In the genomic region with DNA sequence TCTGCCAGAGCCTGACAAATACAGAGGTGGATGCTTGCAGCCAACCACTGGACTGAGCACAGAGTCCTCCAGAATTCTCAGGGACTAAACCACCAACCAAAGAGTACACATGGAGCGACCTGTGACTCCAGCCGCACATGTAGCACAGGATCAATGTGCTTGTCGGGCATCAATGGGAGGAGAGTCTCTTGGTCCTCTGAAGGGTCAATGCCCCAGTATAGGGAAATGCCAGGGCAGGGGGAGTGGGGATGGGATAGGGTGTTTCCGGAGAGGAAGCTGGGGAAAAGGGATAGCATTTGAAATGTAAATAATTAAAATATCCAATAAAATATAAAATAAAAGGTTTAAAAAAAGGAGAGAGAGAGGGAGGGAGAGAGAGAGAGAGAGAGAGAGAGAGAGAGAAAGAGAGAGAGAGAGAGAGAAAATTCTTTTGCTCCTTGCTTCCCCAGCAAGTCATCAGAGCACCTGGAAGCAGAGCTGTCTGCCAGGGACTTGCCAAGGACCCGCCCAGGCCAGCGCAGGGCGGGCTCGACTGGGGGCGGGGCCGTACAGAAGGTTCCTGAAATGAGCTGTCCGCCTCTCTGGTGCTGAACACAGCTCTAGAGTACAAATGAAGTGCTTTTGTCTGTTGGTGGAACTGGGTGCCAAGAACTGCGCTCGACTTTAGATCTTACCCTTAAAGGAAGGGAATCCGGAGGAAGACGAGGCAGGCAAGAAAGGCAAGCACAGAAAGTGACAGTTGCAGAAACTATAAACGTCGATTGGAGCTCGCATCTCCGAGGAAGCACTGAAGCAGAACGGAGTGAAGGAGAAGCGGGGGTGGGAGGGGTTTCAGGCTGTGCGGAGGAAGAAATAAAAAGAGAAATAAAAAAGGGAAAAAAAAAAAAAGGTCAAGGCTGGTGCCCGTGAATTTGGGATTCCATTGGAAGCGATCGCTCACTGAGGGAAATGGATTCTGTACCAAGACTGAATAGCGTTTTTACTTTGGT, we compare ENCODE assay signal across 8 mouse cellular contexts. TPM values are rescaled to one million over a fixed set of nuclear protein-coding genes. Genes with fewer than 3 reads are reported as not detected.
A peak's percentile ranks its signal among the peaks of the same experiment; 100 is the strongest.
DNase-seq lines count a peak whose midpoint lies in the region; ATAC-seq and TF ChIP-seq lines count a peak whose summit lies in the region.

A gene (plus strand): TSS at position 949 of the 989 bp plus-strand sequence.

- no peaks in the 10 kb centered on the region for H3K27me3 ChIP-seq in G1E (ENCODE audit: insufficient read depth, low read length)

- peak; percentile 12 for DNase-seq in 3134 (ENCODE audit: extremely low read depth, insufficient read length, low spot score)
- no peak for DNase-seq in G1E (ENCODE audit: low spot score)
- DNase-seq in cerebellum, postnatal 25 days: peak; percentile 52 to 70
- peak; percentile 45 to 53 for DNase-seq in frontal cortex, postnatal 36 days (ENCODE audit: low spot score in 2 of 2)
- DNase-seq in kidney, postnatal 4 days: peak; percentile 81 to 87
- DNase-seq in right cerebral cortex, postnatal 4 days: peak; percentile 30
- DNase-seq in thymus, postnatal 0 days (ENCODE audit: low spot score): no peak

- no peaks in the 10 kb centered on the region for H3K36me3 ChIP-seq in G1E (replicated peaks)

- no peak for TF ChIP-seq CTCF in G1E (IDR thresholded peaks at IDR 0.05; ENCODE audit: low read depth, low read length)

- H3K9me3 ChIP-seq in G1E (replicated peaks): peaks cover 4% of the 10 kb centered on the region; the same call in 1 of the 2 replicates

- no peaks in the 10 kb centered on the region for H3K4me1 ChIP-seq in G1E (ENCODE audit: insufficient read depth, low read depth, low read length)

- peak; percentile 28; the same call in 1 of the 2 replicates for ATAC-seq in G1E (ENCODE audit: extremely low read depth, insufficient number of reproducible peaks, low FRiP score, poor library complexity, severe bottlenecking)
- peak; percentile 84 for ATAC-seq in megakaryocyte-erythroid progenitor cell, adult 5-6 weeks (replicated peaks; ENCODE audit: low FRiP score, low TSS enrichment, poor library complexity, severe bottlenecking)

- no peak within 1 kb of the TSS for H3K4me3 ChIP-seq in G1E (ENCODE audit: low read depth, low read length)

RNA-seq across cellular contexts. Expression of the gene that starts here (rescaled TPM):
- not detected in 2 replicates for total RNA-seq in G1E (2014; fragmentation: Nextera tagmentation)
- total RNA-seq in G1E (2017): not detected in 2 replicates
- polyA plus RNA-seq in G1E (2012): not detected in 2 replicates
- total RNA-seq in megakaryocyte-erythroid progenitor cell, adult 5-6 weeks (2014; fragmentation: Nextera tagmentation): not detected in 2 replicates
- not detected in 2 replicates for total RNA-seq in megakaryocyte-erythroid progenitor cell, adult 5-6 weeks (2017)
- polyA plus RNA-seq in thymus, postnatal 0 days (2015; fragmentation: Nextera tagmentation; extraction: Ambion mirVana): not detected in 2 replicates

Comparison
In these comparisons a context has a peak if more than half of its experiments do, and no peak if none do; other contexts are left out.
1. Peak in ATAC-seq in G1E; RNA of the gene not detected or under 1 TPM.
2. Peak in ATAC-seq in megakaryocyte-erythroid progenitor cell, adult 5-6 weeks; RNA of the gene not detected or under 1 TPM.
3. DNase-seq: peak in 3134 (single experiment), cerebellum, postnatal 25 days (2 of 2), frontal cortex, postnatal 36 days (2 of 2), kidney, postnatal 4 days (2 of 2) and right cerebral cortex, postnatal 4 days (single experiment); none in G1E (single experiment) and thymus, postnatal 0 days (single experiment).